Mouse (Mus musculus) frontal cortex, postnatal 36 days (tissue): ENCODE data around the gene Rspo1.

Source experiments
- DNase-seq, 2 experiments: peaks; one replicate each; pipeline ENCODE4 v3.0.0; 2022; ENCODE audit warnings: low spot score in 2 of 2

Gene Rspo1

DNA sequence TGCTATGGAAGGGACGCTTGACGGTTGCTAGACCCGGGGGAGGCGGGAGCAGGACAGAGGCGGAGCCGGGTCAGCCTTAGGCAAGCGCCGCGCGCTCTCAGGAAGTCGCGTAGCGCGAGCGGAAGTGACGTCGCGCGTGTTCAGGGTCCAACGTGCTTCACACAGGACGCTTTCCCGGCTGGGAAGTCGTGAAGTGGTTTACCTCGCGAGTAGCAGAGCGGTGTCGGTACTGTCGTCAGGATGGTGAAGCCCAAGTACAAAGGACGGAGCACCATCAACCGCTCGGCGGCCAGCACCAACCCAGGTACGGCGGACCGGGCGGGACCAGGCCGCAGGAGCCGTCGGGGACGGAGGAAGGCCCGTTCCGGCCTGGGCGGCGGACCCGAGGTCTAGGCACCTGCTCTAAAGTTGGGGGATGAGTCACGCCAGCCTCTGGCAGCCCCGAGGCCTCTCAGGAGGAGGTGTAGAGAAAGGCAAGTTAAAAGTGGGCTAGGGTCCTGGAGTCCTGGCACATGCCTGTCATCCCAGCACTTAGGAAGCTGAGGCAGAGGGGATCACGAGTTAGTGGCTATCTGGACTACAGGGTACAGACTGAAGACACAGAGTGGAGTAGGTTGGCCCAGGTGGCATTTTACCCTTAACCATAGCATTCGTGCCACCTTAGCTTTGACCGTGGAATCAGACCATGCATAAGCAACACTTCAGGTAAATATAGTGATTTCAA, 43.8 kb downstream of the Rspo1 start:
- DNase-seq = peak; percentile 87 to 96

DNA sequence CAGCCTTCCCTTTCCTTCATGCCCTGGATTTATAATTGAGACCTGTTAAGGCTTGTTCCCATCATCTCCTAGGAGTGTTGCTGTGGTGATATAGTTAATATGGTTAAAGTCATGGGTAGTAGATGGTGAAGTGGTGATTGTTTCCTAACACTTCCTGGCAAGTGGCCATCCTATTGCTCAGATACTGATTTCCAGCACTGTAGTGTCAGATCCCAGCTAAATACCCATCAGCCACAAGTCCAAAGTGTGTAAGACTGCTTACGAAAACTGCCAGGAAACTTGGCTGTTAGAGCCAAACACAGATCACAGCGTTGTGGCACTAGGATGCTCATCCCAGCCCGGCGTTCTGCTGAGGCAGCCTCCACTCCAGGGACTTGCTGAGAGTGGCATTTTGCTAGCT, 48.1 kb downstream of the Rspo1 start:
- no peak for DNase-seq

DNA sequence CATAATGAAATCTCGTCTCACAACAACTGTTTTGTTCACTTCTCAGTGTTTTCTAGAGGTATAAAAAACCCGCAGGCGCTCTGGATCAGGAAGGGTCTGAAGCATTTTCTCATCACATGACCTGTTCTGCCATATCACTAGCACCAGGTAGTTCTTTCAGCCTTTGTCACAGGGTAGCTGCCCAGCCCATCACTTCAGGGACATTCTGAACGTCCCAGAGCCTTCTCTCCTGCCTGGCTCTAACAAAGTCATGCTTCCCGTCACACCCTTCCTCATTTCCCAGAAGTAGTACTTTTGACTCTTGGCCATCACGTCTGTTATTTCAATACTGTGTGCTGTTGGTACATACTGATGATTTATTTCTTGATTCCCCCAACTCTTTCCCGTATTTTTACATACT, 58.2 kb downstream of the Rspo1 start:
- no peak for DNase-seq

DNA sequence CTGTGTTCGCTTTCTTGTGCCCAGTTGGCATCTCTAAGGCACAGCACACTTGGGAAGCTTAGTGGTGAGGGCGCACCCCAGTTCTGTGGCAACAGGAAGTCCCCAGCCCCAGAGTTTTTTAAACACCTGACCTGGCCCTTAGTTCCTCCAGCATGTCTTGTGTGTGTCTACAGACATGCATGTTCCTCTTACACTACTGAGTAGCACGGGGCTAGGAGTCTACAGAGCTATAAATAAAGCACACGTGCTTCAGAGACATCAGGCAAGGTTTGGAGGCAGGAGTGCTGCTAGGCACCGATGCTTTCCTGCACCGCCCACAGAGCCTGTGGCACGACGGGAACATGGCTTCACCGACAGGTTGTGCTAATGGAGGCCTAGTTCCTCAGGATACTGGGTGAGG, 69.2 kb downstream of the Rspo1 start:
- peak in 1 of 2 experiments; percentile 26 for DNase-seq

DNA sequence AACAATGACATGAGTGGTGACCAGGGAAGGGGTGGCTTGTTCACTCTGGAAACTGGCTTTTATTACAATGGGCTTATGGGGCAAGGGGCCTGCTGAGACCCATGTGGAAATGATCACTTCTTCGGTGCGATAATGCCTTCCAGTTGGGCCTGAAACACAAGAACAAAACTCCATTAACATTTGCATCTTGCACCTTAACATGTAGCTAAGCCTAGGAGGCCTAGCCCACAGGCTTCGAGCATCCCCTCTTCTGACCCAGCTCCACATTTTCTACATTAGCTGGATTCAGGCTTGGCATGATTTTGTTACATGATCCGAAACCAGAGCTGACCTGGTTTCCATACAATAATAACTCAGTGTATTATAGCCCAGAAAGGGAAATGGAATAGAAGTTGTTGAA, 70.2 kb downstream of the Rspo1 start:
- no peak for DNase-seq

DNA sequence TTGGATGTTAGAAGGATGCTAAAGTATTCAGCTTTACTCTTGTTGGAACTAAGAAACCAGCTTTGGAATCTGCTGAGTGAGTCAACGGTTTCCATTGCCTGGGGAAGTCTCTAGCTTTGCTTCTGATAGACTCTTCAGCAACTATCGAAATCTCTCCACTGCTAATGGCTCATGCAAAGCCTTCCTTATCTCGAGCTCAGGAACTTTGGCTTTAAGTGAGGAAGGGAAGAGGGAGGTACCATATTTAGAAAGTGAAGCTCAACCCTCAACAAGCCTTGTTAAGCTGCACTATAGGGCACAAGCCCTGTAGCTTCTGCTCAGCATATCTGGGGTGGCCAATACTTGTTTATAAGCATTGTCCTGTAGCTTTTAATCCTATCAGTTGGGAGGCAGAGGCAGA, 71.0 kb downstream of the Rspo1 start:
- DNase-seq = no peak

DNA sequence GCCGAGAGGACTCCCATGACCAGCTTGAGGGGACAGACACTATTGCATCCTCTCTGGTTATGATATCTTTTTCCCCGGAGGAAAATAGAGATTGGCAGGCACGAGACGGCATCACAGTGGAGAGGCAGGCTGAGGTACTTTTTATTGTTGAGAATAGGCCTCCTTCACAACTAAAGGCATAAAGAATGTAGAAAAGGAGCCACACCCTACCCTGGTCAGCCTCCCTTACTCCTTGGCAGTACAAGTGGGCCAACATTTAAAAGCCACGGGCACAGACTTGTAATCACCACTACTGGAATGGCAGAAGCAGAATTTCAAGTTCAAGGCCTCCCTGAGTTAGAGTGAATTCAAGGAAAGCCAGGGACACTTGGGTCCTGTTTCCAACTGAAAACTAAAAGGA, 71.8 kb downstream of the Rspo1 start:
- no peak for DNase-seq
